Mouse (Mus musculus): ENCODE results near the gene Snx9.

The Snx9 gene

GRCm38 (mm10) chr17:5973536-5973935 lies 132.4 kb downstream of the Snx9 start:
- peak; percentile 57 for DNase-seq

- peak; percentile 65 for DNase-seq
Observed at GRCm38 (mm10) chr17:5975099-5975977, 134.2 kb downstream of the Snx9 start.

- DNase-seq: peak; percentile 22
Observed at GRCm38 (mm10) chr17:5976221-5977055, 135.3 kb downstream of the Snx9 start.

DNA sequence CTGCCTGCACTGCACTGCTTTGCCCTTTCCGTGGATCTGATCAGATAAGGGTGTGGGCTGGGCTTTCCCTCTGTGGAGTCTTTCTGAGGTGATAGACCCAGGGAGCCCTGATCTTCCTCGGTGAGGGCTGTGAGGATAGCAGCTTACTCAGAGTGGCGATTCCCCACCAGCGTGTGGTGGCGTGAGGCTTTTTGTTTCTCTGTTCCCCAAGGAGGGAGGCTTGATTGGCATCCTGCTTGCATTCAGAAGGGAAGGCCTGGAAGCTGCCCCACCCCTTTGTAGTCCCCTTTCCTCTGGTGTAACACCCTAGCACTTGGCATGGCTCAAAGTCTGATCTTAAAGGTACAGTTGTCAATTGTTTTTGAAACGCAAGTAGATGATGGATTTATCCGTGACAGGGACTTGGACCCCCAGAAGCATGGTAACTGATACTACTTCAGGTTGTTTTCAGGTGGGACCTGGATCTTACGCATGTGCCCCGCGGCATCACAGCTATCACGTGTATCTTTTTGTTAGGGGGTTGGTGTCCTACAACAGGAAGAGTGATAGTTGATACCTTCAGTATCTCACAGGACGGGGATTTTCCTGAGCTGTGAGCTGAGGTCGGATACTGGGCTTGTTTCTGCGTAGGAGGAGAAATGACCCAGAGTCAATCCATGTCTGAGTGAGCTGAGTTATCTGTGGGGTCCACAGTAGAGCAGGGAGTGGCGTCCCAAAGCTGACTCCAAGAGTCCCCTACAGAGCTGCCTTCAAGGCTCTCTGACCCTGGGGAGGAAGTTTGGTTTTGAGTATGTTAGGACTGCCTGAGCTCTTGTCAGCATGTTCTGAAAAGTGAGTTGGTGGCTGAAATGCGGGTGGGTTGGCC lies 136.2 kb downstream of the Snx9 start:
- DNase-seq: no peak

DNA sequence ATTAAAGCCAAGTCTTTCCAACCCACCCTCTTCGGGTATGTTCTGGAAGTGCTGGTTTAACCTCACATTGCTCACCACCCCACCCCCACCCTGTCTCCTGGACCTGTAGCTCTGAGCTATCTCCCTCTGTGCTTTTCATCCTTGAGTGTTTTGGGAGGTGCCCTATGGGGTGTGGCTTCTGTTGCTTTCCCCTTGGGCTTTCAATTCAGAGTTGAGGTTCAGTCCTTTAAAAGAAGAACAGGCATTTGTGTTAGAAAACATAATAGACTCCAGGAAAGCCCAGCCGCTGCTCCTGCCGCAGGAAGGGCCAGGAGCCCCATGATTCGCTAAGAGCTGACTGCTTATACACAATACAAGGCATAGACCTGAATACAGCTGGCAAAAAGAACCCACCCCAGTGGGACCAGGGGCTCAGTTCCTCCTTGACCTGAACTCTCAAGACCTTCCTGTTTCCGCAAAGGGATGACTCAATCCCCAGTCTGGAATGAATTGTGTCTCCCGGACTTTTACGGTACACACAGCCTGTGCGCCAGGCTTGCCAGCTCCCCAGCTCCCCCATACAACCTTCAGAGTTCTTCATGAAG lies 136.9 kb downstream of the Snx9 start:
- DNase-seq: no peak

DNA sequence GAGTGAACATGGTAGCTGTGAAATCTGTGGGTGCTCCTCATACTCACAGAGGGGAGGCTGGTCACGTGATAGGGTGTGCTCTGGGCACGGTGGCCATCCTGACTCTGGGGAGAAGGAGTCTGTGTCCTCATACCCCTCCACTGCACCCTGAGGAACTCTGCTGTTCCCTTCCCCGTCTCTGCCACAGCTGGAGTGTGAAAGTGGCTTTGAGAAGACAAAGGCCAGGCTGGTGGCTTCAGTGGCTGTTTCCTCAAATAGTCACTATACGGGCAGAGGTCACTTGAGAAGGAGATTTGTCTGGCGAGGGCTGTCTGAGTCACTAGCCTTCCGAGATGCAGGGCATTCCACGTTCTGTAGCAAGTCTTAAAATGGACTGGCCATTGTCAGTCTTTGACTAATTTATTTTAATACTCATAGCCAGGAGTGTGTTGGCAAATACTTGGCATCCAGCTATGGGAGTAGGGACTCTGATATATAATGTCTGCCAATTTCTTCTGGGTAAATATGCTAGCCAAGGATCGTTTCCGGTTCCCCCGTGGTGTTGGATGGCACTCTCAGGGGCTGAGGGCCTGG lies 137.5 kb downstream of the Snx9 start:
- no peak for DNase-seq

DNA sequence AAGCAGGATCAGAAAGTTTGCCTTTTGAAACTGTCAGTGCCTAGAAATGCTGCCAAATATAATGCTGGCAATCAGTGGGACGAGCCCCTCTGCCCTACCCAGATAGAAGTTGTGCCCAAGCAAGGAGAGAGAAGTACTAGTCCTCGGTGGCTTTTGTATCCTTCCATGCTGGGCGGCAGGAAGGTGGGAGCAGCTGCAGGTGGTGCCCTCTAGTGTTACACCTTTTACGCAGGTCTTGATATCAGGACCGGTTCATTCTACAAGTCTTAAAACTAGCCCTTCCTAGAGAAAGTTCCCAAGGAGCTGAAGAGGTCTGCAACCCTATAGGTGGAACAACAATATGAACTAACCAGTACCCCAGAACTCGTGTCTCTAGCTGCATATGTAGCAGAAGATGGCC lies 139.7 kb downstream of the Snx9 start:
- DNase-seq: peak; percentile 46
